Mouse (Mus musculus) ES-E14 (cell line): ENCODE measurements around the gene Dll3.

Experiments used
- HCFC1 ChIP-seq: IDR thresholded peaks from 2 replicates; pipeline ENCODE4 v1.6.1; 2012; ENCODE audit warnings: low read length, inconsistent platforms, borderline replicate concordance; ENCODE audit not compliant: insufficient read depth
- ZNF384 ChIP-seq: IDR thresholded peaks from 2 replicates; pipeline ENCODE4 v1.6.1; 2012; ENCODE audit warnings: low read depth, low read length, inconsistent platforms

- no peak for TF ChIP-seq ZNF384
- TF ChIP-seq HCFC1 = 0 out of 2 replicates have a peak, but pooled peaks have one; percentile 8
Observed at GRCm38 (mm10) chr7:28298837-28299625, 3.0 kb downstream of the Dll3 start.
